Mouse (Mus musculus) gastrocnemius, postnatal 36 days (tissue): ENCODE results near the gene Gjc2. TPM values are rescaled to one million over a fixed set of nuclear protein-coding genes. Genes with fewer than 3 reads are reported as not detected.
"Not testable (repeated sequence)": the region's sequence is repeated elsewhere in the genome, so short reads cannot be mapped to it uniquely, and the experiment has no call there.

ENCODE experiments used
- DNase-seq, 2 experiments: peaks; one replicate each; pipeline ENCODE4 v3.0.0; 2022
- intact Hi-C: fragments of 180-260 bp; cut with DNase I; formaldehyde crosslinking; loops from one replicate; pipeline ENCODE4 v1.15.1; 2025
- long read RNA-seq, 2 experiments: library from polyadenylated mRNA; stranded (forward); transcript quantifications; one replicate each; pipeline ENCODE4 v2.0.0; 2021
- total RNA-seq, 2 experiments: library from RNA; stranded (reverse); gene quantifications; 2 replicates each; pipeline ENCODE4 v1.2.3; 2021

The Gjc2 gene
- total RNA-seq: under 1 TPM; 0.23 to 0.42 TPM
- long read RNA-seq, experiment 1: 0 reads
- long read RNA-seq, experiment 2: 0 reads

- intact Hi-C loops: no loop called here
- DNase-seq: peak; percentile 58 to 68
Observed at GRCm38 (mm10) chr11:59182864-59183331, at the start of gene Gjc2. Gene Gjc2, minus strand, starts transcription at chr11:59183213.

GRCm38 (mm10) chr11:59232797-59233196 lies 49.8 kb upstream of the Gjc2 start:
- DNase-seq: no peak
- intact Hi-C loops: no loop called here

GRCm38 (mm10) chr11:59230144-59230760 lies 47.2 kb upstream of the Gjc2 start:
- peak in 1 of 2 experiments; percentile 42 for DNase-seq
- intact Hi-C loops: no loop called here

GRCm38 (mm10) chr11:59228122-59228953 lies 45.3 kb upstream of the Gjc2 start, which contains the start of gene Arf1:
Gene Arf1, minus strand, starts transcription at chr11:59228270.
- peak; percentile 94 to 96 for DNase-seq
- intact Hi-C loops: no loop called here

- no peak for DNase-seq
- intact Hi-C loops: no loop called here
Observed at GRCm38 (mm10) chr11:59227604-59228121, 44.6 kb upstream of the Gjc2 start.

- DNase-seq: no peak
- intact Hi-C loops: no loop called here
Observed at GRCm38 (mm10) chr11:59226787-59227603, 44.0 kb upstream of the Gjc2 start.

- intact Hi-C loops: no loop called here
- no peak for DNase-seq
Observed at GRCm38 (mm10) chr11:59226251-59226650, 43.2 kb upstream of the Gjc2 start.

GRCm38 (mm10) chr11:59225167-59225566 lies 42.2 kb upstream of the Gjc2 start:
- intact Hi-C loops: no loop called here
- DNase-seq: no peak

GRCm38 (mm10) chr11:59224470-59224869 lies 41.5 kb upstream of the Gjc2 start:
- intact Hi-C loops: no loop called here
- no peak for DNase-seq

- intact Hi-C loops: no loop called here
- DNase-seq: no peak
Observed at GRCm38 (mm10) chr11:59224025-59224424, 41.0 kb upstream of the Gjc2 start.

GRCm38 (mm10) chr11:59222306-59222705 lies 39.3 kb upstream of the Gjc2 start:
- intact Hi-C loops: no loop called here
- DNase-seq: no peak

GRCm38 (mm10) chr11:59221604-59222003 lies 38.6 kb upstream of the Gjc2 start:
- intact Hi-C loops: no loop called here
- DNase-seq: no peak

GRCm38 (mm10) chr11:59219064-59219463 lies 36.1 kb upstream of the Gjc2 start:
- intact Hi-C loops: no loop called here

GRCm38 (mm10) chr11:59218389-59218998 lies 35.5 kb upstream of the Gjc2 start:
- intact Hi-C loops: no loop called here
- DNase-seq: no peak

More at GRCm38 (mm10) chr11:59219064-59219463, 36.1 kb upstream of the Gjc2 start:
- DNase-seq: no peak

- intact Hi-C loops: no loop called here
- no peak for DNase-seq
Observed at GRCm38 (mm10) chr11:59216955-59217354, 33.9 kb upstream of the Gjc2 start.

GRCm38 (mm10) chr11:59212892-59213494 lies 30.0 kb upstream of the Gjc2 start:
- DNase-seq: no peak
- intact Hi-C loops: no loop called here

GRCm38 (mm10) chr11:59212320-59212719 lies 29.3 kb upstream of the Gjc2 start:
- intact Hi-C loops: not testable (repeated sequence)

GRCm38 (mm10) chr11:59211561-59211960 lies 28.5 kb upstream of the Gjc2 start:
- DNase-seq, intact Hi-C loops: not testable (repeated sequence)

More at GRCm38 (mm10) chr11:59212320-59212719, 29.3 kb upstream of the Gjc2 start:
- not testable (repeated sequence) for DNase-seq

GRCm38 (mm10) chr11:59210020-59210419 lies 27.0 kb upstream of the Gjc2 start:
- DNase-seq: no peak
- intact Hi-C loops: no loop called here

GRCm38 (mm10) chr11:59209580-59209979 lies 26.6 kb upstream of the Gjc2 start:
- intact Hi-C loops: no loop called here

More at GRCm38 (mm10) chr11:59209580-59209979, 26.6 kb upstream of the Gjc2 start:
- no peak for DNase-seq
